Mouse (Mus musculus) Patski (cell line): ENCODE results near the gene Lmbrd2. TPM values are rescaled to one million over a fixed set of nuclear protein-coding genes. Genes with fewer than 3 reads are reported as not detected.

ENCODE experiments used
- ATAC-seq: fragments of 100-300 bp; one replicate; pipeline ENCODE4 v1.8.0; 2021
- CTCF ChIA-PET: fragments of 350-600 bp; sonication (Branson Sonifier 250); formaldehyde crosslinking; loops from one replicate; lab custom pipeline; 2022; ENCODE audit warnings: inconsistent platforms; lab: Charles Lee
- POLR2A ChIA-PET: fragments of 350-600 bp; sonication (Branson Sonifier 250); formaldehyde crosslinking; loops from one replicate; lab custom pipeline; 2022; ENCODE audit warnings: antibody characterized with exemption, inconsistent platforms; lab: Charles Lee
- DNase-seq: peaks from one replicate; pipeline ENCODE4 v3.0.0-alpha.2; 2011; ENCODE audit warnings: low read depth, low spot score
- H3K27me3 ChIP-seq: fragments of 371-371 bp; one replicate; pipeline ENCODE4 v1.5.1; 2021
- CTCF ChIP-seq: fragments of 100-300 bp; IDR thresholded peaks from one replicate; pipeline ENCODE4 v1.5.1; 2021
- in situ Hi-C: fragments of 300-500 bp; cut with MboI; formaldehyde crosslinking; loops from 3 replicates; pipeline ENCODE4 v1.11.1; 2018; ENCODE audit warnings: low pct_unique_long_range_greater_than_20kb, mixed read lengths
- polyA plus RNA-seq: library from polyadenylated mRNA; unstranded; gene quantifications from one replicate; pipeline ENCODE4 v1.2.3, GENCODE M21; 2021

The Lmbrd2 gene
- polyA plus RNA-seq, 1 experiment from 2014 or later, result 23.2 TPM

DNA sequence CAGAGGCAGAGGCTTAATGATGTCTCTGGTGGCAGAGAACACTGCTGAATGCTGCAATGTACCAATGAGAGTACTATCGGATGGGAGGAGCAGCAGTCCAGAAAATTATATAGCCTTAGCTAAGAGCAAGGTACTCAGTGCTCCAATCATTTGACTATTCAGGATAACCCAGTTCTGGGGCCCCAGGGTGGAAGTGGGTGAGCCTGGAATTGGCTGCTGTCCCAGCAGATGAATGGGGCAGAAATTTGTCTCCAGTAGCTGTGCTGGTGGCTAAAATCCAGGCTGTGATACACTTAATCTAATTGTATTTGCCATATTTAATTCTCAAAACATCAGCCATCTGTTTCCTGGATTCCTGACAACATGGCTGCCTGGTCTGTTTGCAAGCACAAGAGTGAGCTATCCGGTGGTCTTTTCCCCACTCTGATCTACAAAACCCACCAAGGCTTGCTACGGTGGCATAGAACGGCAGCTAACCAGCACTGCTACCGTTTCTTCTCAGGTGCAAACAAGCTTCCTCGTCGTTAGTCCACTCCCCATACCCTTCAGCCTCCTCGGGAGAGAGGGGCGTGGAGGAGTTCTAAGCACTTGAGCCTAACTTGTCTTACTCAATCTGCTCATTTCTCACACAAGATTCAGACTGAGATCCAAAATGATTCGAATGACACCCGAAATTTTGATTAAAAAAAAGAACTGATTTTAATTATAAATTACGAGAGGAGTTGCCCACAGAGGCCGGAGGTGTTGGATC lies 7.5 kb upstream of the Lmbrd2 start:
- no peak for DNase-seq
- no peaks in the 10 kb centered on the region for H3K27me3 ChIP-seq
- in situ Hi-C loops, result no loop called here
- ChIA-PET CTCF (interaction anchor here (0.7 to 1.7 kb wide), 5 partner anchors 8 to 29 kb away, joined by 3 to 4 read pairs (median 3); no protein-coding TSS in a partner anchor), POLR2A (interaction anchor here (0.6 kb wide), 1 partner anchor 772 kb away, joined by 3 read pairs; no protein-coding TSS in a partner anchor)
- TF ChIP-seq CTCF, result no peak
- ATAC-seq, result no peak

DNA sequence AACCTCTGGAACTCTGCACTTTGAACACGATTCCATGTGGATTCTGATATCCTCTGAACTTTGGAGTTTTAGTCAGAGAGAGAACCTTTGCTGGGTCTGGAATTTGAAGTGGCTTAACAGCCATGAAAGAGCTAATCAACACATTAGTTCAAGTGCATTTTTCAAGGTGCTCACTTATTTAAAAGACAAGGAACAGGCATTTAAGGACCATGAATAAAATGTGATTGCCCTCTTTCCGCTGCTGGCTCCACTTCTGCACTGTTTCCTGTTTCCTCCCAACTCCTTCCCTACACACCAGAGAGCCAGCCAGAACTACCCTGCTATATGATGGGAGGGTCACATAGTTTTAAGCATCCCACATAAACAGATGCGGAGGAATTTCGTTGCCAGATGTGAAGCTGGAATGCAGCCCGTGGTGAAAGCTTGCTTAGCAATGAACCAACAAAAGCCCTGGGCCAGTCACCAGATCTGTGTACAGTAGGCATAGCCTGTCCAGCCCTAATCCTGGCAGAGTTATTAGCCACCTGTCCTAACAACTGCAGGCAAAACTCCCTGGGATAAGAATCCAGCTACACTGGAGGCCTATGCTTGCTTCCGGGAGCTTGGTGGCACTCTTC lies 5.4 kb upstream of the Lmbrd2 start:
- ChIA-PET CTCF (interaction anchor here (1.2 kb wide), 1 partner anchor 24 kb away, joined by 4 read pairs; no protein-coding TSS in a partner anchor), POLR2A (interaction anchor here (0.6 kb wide), 1 partner anchor 13 kb away, joined by 6 read pairs; no protein-coding TSS in a partner anchor)
- TF ChIP-seq CTCF, result no peak
- ATAC-seq, result no peak
- DNase-seq, result no peak
- in situ Hi-C loops, result no loop called here
- H3K27me3 ChIP-seq, result no peaks in the 10 kb centered on the region

DNA sequence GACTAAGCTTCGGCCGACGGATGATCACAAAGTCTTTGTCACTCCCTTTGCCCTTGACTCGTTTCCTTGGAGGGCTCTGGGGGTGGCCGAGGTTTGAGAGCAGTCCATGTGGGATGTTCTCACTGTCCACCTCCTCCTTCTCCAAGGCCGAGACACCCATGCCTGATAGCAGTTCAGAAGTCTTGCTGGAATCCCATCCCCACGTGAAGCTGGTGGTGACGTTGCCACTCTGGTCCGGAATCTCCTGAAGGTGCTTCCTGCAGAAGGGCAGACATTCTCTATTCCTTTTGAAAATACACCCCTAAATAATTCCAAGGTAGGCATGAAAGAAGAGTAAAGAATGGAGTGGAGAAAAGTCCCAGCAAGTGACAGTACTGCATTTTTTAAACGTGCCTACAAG lies 903 bp upstream of the Lmbrd2 start:
- TF ChIP-seq CTCF, result no peak
- no peak for DNase-seq
- no peaks in the 10 kb centered on the region for H3K27me3 ChIP-seq
- POLR2A ChIA-PET, result no interaction called here
- no peak for ATAC-seq
- in situ Hi-C loops, result no loop called here
- CTCF ChIA-PET, result interaction anchor here (1.2 kb wide), 1 partner anchor 15 kb away, joined by 3 read pairs; no protein-coding TSS in a partner anchor

DNA sequence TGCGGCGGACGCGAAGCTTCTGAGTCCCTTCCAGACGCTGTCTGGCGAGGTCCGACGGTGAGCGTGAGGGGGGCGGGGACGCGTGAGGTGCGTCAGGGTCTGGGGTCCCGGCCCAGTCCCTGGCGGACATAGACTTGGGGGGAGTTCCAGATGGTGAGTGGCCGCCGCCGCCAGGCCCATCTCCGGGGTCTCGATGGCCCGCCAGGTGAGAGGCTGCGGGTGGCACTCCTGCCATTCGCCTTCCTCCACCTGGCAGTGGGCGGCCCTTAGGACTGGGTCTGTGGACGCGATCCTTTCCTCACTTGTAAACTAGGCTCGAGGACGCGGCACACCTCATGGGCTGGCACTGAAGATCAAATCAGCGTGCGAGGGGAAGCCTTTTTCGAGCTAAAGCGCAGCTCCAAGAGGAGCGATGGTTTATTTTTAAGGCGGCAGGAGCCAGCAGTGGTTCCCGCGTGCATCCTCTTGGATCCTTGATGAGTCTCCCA lies 378 bp downstream of the Lmbrd2 start:
- H3K27me3 ChIP-seq, result no peaks in the 10 kb centered on the region
- DNase-seq (no peak), ATAC-seq (peak; percentile 75)
- in situ Hi-C loops, result no loop called here
- ChIA-PET POLR2A (no interaction called here), CTCF (interaction anchor here (1.2 to 1.4 kb wide), 3 partner anchors 13 to 27 kb away, joined by 3 read pairs; no protein-coding TSS in a partner anchor)
- no peak for TF ChIP-seq CTCF

DNA sequence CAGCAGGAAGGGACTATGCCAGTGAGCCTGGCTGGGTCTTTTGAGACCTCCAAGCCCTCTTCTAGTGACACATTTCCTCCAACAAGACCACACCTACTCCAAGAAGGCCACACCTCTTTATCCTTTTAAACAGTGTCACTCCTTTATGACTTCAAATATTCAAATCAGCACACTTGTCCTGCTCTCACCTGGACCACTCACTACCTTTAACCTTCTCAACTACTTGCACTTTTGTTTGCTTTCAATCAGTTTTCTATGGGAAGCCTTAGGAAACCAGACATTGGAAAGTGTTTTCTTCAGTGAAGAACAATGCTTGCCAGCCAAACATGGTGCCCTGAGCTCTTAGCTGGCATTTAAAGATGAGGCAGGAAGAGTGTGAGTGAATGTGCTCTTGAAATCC lies 15.0 kb downstream of the Lmbrd2 start, which contains the start of gene Skp2:
Skp2 (minus strand) TSS at position 101 of the 400 bp plus-strand sequence.
- ATAC-seq, result no peak

DNA sequence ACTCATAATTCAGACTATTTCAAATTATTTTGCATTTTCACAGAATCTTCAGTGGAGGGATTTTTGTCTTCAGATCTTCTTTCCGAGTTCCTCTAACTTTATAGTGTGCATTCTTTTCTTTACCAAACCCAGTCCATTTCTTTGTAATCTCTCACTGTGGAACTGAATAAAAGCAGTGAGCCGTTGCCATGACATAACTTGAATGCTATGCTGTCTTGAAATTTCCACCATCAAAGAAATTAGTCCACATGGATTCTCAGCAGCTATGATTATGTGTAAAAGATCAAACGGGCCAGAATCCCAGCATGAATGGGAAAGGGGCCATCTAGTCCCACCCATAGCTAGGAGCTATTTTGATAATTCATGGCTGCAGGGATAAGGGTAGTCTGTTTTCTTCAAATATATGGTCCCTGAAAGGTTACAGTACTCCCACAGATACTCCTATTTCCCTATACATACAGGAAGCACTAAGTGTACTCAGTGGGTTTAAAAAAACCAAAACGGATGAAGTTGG lies 22.3 kb downstream of the Lmbrd2 start:
- no peaks in the 10 kb centered on the region for H3K27me3 ChIP-seq
- CTCF ChIA-PET, result interaction anchor here (0.8 kb wide), 1 partner anchor 20 kb away, joined by 3 read pairs; no protein-coding TSS in a partner anchor
- in situ Hi-C loops, result no loop called here
- DNase-seq (no peak), ATAC-seq (peak; percentile 60)
- POLR2A ChIA-PET, result no interaction called here
- no peak for TF ChIP-seq CTCF

More for the DNA sequence above, 15.0 kb downstream of the Lmbrd2 start, which contains the start of gene Skp2:
- TF ChIP-seq CTCF, result no peak
- in situ Hi-C loops, result no loop called here
- no peaks in the 10 kb centered on the region for H3K27me3 ChIP-seq
- no peak for DNase-seq
- POLR2A ChIA-PET, result no interaction called here
- CTCF ChIA-PET, result interaction anchor here (0.8 kb wide), 1 partner anchor 10 kb away, joined by 3 read pairs; no protein-coding TSS in a partner anchor

DNA sequence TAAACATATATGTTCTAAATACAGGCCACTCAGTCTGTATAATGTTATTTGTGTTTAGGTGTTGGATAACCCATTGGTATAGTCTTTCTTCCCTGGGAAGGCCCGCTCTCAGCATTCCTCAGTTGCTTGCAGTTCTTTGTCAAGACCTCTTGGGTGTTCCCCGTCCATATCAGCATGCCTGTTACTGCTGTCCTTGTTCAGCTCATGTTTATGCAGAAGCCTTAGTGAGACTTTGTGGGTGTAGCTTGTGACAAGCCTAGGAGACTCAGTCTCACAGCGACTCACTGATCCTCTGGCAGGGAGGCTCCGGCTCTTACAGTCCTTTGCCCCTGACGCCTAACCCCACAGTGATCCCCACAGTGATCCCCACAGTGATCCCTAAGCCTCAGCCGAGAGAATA lies 23.8 kb downstream of the Lmbrd2 start:
- CTCF ChIA-PET, result interaction anchor here (1.4 kb wide), 1 partner anchor 9 kb away, joined by 3 read pairs; no protein-coding TSS in a partner anchor
- DNase-seq (no peak), ATAC-seq (no peak)
- no peak for TF ChIP-seq CTCF
- H3K27me3 ChIP-seq, result no peaks in the 10 kb centered on the region
- POLR2A ChIA-PET, result interaction anchor here (0.6 kb wide), 1 partner anchor 1041 kb away, joined by 5 read pairs; no protein-coding TSS in a partner anchor
- in situ Hi-C loops, result no loop called here

DNA sequence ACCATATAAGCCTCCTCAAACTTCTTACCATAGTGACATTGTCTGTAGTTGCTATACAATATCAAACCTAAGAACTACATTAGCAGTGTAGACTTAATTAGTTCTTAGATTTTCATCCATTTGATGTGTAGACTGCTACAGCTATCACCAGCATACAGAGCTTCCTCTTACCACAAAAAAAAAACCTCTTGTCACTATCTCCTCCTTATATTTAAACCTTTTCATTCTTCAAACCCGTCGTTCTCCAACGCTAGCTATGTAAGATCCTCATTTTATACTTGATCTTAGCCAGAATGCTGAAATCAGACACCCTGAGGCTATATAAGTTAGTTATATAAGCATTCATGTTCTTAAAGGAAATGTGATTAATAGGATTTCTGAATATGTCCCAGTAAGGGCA lies 36.7 kb downstream of the Lmbrd2 start:
- TF ChIP-seq CTCF, result no peak
- ATAC-seq (no peak), DNase-seq (no peak)
- H3K27me3 ChIP-seq, result no peaks in the 10 kb centered on the region
- in situ Hi-C loops, result loop anchor here (25.0 kb wide), 1 partner anchor 1260 kb away; no protein-coding TSS in a partner anchor
- ChIA-PET CTCF (interaction anchor here (0.7 kb wide), 1 partner anchor 57 kb away, joined by 3 read pairs; no protein-coding TSS in a partner anchor), POLR2A (no interaction called here)

DNA sequence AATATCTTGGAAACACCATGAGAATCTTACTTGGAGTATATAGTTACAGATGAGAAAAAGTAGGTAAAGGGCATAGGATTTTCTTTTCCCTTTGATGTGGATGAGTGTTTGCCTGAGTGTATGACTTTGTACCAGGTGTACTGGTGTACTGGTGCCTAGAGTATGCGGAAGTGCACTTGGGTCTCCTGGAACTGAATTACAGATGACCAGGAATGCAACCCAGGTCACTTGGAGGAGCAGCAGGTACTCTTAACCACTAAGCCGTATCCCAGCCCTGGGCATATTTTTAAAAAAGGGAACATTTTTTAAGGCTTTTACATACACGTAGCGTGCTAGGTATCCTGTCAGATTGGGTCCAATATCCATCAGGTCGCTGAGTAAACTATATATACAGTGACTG lies 43.6 kb downstream of the Lmbrd2 start:
- no peaks in the 10 kb centered on the region for H3K27me3 ChIP-seq
- TF ChIP-seq CTCF, result no peak
- in situ Hi-C loops, result loop anchor here (25.0 kb wide), 1 partner anchor 1253 kb away; no protein-coding TSS in a partner anchor
- ChIA-PET POLR2A (no interaction called here), CTCF (no interaction called here)
- DNase-seq (no peak), ATAC-seq (no peak)

DNA sequence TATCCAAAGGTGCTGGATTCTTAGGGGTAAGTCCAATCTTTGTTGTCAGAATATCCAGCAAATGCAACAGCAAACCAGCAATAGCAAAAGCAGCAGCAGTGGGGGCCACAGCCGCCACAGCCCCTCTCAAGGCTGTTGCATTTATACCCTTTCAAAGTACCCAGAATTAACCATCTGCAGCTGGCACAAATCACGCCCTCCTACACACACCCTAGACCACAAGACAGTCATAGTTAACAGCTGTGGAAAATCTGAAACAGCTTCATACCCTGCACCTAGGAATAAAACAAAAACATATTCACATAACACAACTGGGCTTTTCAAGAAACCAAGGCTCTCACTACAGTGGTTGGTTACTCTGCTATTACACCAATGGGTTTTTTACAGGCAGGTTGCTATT lies 49.4 kb downstream of the Lmbrd2 start:
- ChIA-PET CTCF (interaction anchor here (0.8 to 1.0 kb wide), 2 partner anchors 10 to 14 kb away, joined by 3 to 4 read pairs; no protein-coding TSS in a partner anchor), POLR2A (interaction anchor here (1.5 kb wide), 1 partner anchor 9 kb away, joined by 3 read pairs; no protein-coding TSS in a partner anchor)
- in situ Hi-C loops, result loop anchor here (25.0 kb wide), 1 partner anchor 1248 kb away; no protein-coding TSS in a partner anchor
- TF ChIP-seq CTCF, result no peak
- DNase-seq (no peak), ATAC-seq (no peak)
- no peaks in the 10 kb centered on the region for H3K27me3 ChIP-seq
